Mouse (Mus musculus): ENCODE data around the gene Slc38a2. TPM values are rescaled to one million over a fixed set of nuclear protein-coding genes. Genes with fewer than 3 reads are reported as not detected.

Gene Slc38a2
- total RNA-seq, 2 experiments from 2014 or later, result 93.4 to 242 TPM

DNA sequence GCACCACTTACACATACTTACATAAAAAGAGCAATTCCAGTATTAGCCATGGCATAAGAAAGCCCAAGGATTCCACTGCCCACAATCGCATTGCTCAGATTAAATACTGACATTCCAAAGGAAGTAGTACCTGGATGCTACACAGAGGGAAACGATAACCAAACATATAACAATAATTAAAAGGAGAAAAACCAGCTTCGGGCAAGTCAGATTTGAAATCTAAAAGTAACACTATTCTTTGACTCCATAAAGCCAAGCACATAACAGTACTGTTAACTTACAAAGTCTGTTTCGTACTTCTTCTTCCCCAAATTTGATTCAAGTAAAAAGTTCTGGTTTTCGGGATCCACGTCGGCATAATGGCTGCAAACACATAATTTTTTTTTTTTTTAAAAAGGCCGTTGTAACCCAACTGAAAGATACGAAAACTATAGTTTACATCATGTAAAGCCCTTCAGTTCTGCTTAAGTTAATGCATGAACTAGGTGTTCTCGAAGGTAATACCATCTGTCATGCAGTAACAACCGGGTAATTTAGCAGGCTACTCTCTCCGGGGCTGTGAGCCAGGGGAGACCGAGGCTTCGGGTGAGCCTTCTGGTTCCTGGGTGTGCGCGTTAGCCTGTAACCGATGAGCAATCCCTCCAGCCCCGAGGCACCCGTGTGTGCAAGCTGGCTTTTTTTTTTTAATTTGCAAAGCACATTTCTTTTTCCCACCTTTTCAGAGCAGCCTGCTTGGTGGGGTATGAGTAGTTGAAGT is 1.5 kb downstream of the Slc38a2 start:
- DNase-seq (ENCODE audit: low spot score), result no peak

DNA sequence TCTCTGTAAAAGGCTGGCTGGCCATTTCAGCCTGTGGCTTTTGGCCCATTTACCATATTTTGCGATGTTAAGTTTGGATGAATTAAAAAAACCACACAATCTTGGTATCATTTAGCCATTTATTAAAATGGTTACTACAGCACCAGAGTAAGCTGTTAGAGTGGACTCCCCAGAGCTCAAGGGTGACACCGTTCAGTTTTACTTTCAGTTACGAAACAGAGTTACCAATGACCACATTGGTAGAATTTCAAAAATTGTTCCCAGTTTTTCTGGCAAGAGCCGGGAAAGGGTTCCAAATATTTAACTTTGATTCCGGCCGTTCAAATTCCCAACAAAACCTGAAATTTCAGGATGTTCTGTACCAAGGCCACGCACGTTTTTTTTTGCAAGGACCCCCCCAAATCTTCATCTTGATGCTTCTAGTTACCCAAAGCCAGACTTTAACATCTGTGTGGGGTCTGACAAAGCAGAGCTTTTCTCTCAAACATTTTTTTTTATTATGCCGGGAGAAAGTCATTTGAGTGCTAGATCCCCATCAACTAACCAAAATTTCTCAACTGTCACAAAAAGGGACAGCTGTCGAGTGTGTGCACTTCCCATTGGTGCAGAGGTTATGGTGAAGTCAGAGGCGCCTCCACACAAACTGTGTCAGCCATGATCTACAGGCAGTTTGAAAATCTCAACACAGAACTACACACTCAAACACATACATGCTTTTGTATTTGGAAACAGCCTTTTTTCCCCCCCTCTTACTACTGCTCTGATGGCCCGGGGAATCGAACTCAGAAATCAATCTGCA is 2.8 kb downstream of the Slc38a2 start:
- no peak for DNase-seq (ENCODE audit: low spot score)

- peak; percentile 57 for DNase-seq (ENCODE audit: low spot score)
These were observed 3.8 kb downstream of the Slc38a2 start for GRCm38 (mm10) chr15:96695455-96696421.

- DNase-seq (ENCODE audit: low spot score), result no peak
These were observed 4.5 kb downstream of the Slc38a2 start for GRCm38 (mm10) chr15:96694988-96695387.

GRCm38 (mm10) chr15:96693688-96694087 is 5.8 kb downstream of the Slc38a2 start:
- no peak for DNase-seq (ENCODE audit: low spot score)

DNA sequence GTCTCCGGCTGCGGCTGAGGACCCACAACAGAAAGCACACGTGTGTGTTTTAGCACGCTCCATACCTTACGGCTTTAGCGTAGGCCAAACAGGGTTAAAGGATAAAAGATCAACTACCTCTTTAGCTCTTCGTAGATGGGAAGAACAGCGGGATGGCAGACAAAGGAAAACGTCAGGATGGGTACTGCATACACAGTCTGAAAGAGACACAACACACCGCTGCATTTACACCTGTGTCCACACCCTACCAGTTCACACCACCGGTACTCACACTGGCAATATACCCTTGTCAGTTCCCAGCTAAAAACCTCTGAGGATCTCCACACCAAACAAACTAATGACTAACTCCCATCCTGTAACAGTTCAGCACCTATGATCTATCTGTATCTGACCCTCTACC is 7.1 kb downstream of the Slc38a2 start:
- DNase-seq (ENCODE audit: low spot score), result no peak

DNA sequence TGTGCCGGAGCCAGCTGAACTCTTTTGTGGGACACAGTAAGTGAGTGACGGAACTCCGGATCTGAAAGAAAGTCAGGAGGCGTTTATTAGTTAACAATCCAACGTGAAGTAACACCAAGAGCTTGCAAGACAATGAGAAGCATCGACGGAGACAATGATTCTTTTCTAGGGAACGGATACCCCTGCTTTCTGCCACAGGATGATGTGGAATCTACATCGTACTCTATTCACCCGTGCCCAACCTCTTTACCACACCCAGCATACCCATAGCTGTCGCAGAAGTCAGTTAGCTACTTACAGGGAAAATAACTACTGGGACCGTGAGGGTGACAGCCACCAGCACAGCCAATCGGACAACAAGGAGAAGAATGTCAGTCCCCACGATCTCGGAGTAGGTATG is 8.1 kb downstream of the Slc38a2 start:
- DNase-seq (ENCODE audit: low spot score), result no peak

DNA sequence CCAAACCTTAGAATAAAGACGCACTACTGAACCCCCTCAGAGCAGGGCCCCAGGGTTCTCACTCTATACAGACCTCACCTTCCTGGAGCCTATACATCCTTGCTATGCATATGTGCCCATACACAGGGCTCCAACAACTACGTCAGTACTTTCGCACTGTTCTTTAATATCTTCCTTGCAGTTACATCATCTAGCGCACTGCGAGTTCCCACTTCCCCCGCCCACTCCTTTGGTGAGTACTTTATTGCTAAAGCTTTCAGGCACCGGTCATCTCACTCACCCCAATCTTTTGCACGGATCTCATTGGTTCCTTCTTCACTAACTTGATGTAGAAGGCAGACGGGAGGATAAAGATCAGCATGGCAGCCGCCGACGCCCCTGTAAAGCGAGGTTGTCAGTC is 8.7 kb downstream of the Slc38a2 start:
- DNase-seq (ENCODE audit: low spot score), result no peak

DNA sequence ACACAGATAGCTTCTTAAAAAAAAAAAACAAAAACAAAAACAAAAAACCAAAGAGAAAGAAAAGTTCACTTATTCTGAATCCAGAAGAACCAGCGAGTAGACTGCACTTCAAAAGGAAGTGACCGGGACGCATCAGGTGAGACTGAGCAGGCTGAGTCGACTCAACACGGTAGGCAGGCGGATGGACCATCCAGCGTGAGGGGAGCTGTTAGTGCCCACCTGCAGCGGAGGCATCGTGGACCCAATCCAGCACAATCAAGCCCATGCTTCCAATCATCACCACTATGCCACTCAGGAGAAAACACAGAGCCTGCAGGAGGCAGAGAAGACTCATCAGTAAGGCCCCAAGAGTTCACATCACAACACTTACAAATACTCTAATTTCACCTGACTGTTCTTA is 9.6 kb downstream of the Slc38a2 start:
- DNase-seq (ENCODE audit: low spot score), result no peak

- no peak for DNase-seq (ENCODE audit: low spot score)
These were observed 10.7 kb downstream of the Slc38a2 start for GRCm38 (mm10) chr15:96688784-96689318.

GRCm38 (mm10) chr15:96688036-96688435 is 11.5 kb downstream of the Slc38a2 start:
- DNase-seq (ENCODE audit: low spot score), result no peak

DNA sequence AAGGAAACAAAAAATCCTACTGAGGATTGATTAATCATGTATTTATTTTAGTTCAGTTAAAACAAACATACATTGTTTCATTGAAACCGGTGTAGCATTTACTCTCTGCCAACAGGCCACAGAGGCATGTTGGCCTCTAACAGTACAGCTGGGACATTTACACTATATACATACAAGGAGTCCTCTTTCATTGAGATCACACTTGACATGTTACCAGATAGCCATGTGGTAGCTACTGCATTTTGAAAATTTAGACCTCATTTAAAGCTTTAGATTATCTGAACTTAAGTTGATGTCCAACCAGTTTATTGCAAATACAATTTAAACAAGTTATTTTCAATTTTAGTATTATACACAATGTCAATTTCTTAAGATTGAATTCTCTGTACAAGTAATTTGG is 12.2 kb downstream of the Slc38a2 start:
- DNase-seq (ENCODE audit: low spot score), result no peak

DNA sequence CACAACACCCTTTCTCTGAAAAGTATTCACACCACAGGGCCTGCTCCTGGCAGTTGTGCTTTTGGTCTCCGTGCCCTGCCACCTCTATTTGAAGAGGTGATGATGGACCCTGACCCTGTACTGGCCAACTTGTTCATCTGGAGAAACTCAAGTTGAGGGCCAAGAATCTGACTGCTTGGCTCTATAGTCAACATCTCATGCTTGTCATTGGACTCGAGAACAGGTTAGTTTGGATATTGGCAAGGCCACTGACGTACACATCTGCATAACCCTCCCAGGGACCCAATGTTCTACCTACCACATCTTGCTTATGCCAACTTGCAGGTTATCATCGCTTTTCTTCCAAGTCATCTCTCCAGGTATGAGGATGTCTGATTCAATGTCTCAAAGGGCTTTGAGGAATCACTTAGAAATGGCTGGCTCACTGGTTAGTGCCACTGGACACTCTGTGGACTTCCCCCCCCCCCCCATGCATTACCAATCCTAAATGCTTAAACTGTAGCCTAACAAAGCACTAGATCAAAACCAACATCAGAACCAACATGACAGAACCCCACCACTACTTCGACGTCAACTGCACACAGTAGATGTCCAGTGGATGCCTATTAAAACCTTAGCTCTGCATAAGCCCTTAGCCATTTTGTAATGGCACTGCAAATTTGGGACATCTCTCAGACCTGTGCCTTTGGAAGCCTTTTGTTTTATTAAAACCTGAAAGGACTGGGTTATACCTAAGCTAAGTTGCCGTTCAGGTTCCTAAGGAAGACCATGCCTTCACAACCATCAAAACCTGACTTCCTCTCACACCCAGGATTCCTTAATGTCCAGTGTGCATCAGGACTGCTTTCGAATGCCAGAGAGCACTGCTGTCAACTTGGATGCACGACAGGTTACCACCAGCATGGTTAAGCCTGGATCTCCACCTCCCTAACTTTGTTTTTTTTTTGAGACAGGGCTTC is 13.1 kb downstream of the Slc38a2 start:
- DNase-seq (ENCODE audit: low spot score), result no peak

DNA sequence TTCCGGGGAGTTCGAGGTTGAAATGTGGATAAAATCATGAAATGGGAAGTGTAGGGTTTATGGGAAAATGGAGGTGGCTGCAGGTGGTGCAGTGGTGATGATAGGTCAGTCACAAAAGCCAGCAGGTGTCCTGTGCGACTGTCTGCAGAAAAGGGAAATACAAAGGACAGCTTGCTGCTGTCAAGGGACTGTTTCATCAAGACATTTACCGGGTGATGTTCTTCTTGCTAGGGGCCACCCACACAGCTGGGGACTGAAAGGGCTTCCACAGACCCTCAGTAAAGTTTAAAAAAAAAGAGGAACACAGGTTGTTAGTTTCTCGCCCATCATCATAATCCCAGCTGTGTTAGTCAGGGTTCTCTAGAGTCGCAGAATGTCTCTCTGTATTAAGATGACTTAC is 14.3 kb downstream of the Slc38a2 start:
- no peak for DNase-seq (ENCODE audit: low spot score)

DNA sequence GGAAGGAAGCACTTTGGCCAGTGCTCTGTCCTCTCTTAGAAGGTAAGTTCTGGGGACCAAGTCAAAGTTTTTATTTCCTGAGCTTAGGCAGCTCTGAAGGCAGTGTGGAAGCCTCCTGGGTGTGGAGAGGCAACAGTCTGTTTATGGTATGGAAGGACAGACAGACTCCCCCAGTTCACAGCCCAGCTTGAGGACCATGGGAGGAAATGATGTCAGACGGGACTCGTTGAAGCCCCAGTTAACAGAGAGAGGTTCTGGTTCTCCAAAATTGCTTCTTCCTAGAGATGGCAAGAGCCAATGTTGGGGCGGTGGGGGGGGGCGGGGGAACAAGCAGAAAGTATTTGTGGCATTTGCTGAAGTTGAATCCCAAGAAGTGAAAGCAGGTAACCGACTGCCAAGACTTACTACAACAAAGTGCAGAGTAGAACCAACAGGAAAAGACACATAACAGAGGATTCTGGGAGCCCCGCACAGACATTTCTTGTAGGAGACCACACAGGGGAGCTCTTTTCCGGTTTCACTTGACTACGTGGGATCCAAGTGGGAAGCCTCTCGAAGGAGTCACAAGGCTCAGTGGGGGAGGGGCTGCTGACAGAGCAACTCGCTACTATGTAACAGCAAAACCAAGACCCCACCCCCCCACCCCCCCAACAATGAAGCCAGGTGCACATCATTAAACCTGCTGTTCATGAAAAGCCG is 15.2 kb downstream of the Slc38a2 start:
- DNase-seq (ENCODE audit: low spot score), result peak; percentile 40

DNA sequence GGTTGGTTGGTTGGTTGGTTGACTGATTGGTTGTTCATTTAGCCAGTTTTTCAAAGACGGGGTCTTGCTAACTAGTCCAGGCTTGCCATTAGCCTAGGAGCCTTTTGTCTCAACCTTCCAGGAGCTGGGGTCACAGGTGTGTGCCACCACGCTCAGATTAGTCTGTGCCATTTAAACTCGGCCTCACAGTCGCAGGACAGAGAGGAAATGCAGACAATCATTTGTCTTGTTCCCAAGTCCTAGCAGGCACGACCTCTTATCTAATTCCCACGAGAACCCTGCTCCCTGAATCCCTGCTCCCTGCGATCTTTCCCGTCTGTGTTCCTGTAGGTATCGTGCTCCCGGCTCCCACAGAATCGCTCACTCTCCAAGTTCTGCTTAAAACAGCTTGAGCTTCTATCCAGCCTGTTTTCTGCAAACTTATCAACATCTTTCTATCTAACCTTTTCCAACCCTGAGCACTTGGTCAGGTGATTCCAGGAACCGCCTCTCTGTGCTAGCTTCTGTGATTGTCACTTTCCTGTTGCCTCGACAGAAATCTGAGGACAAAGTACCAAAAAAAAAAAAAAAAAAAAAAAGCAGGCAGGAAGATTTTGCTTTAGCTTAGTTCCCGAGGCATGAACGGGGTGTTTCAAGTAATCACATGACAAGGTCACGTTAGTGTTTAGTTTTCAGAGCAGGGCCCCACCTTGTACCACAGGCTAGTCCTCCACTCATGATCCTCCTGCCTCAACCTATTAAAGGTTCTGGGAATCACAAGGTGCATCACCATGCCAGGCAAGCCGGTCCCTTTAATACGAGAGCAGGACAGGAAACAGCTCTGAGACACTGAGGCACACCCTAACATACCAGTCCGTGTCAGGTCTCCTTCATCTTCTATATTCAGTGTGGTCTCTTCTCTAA is 20.4 kb downstream of the Slc38a2 start:
- DNase-seq (ENCODE audit: low spot score), result no peak

DNA sequence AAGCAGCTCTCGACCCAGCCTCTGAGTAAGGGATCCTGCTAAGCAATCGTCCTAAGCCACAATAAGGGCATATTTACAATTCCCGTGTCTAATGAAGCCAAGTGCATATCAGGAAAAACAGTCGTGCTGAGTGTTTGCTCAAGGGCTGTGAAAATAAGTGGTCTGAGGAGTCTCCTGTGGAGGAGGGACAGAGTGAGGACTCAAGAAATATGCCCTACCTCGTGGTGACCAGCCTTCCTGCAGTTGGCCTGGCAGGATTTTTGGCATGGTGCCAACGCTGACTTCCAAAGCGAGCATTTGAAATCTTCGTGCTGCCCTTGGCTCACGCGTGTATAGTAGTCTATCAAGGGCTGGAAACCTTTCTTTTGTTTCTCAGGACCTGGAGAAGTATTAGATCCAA is 23.0 kb downstream of the Slc38a2 start:
- no peak for DNase-seq (ENCODE audit: low spot score)

DNA sequence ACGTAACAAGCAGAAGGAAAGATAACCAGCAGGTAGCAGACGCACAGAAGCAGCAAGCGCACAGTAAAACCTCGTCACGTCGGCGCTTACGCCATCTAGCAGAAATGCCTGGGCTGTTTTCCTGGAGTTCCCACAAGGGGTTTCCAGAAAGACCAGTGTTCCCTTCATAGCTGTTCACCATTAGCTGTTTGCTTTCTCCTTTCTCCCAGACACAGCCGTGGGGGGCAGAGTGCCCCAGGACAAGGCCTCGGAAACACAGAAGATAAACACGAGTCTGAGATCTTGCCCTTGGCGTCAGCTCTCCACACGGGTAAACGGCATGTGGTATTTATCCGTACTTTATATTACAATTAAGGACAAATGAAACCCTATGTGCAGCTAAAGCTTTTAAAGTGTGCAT is 23.8 kb downstream of the Slc38a2 start:
- no peak for DNase-seq (ENCODE audit: low spot score)

DNA sequence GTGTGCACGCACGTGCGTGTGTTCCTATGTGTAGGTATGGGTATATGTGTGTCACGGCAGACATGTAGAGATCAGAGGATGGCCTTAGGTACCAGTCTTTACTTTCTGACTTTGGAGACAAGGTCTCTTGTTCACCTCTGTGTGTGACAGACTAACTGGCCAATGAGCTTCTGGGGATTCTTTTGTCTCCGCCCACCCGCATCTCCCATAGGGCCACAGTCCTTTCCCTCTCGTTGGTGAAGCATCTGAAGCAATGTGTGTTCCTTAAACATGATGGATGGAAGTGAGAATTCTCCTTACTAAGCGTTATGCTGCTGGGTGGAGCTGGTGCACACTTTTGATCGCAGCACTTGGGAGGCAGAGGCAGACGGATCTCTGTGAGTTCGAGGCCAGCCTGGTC is 24.5 kb downstream of the Slc38a2 start:
- DNase-seq (ENCODE audit: low spot score), result no peak

Data from gastrocnemius, adult 18-20 months (tissue).